Mouse (Mus musculus): ENCODE measurements at regions not wholly inside any gene's neighbourhood (a gene's known extent, or its start where the extent isn't known, plus 50 kb on each side); places are given as distances from the start of the nearest gene placed in this dataset.

GRCm38 (mm10) chr3:52927361-52927841, 89.6 kb downstream of the Cog6 start:
- TF ChIP-seq CTCF (IDR thresholded peaks at IDR 0.05; ENCODE audit: borderline replicate concordance, insufficient read depth, low read depth, low read length) (no peak), POLR2A (IDR thresholded peaks at IDR 0.05; ENCODE audit: borderline replicate concordance, insufficient read depth, low read length) (no peak)

Data from cerebellum, adult 2 months (tissue).